Mouse (Mus musculus): Measurements from ENCODE around the gene Adcy10.

GRCm38 (mm10) chr1:165498856-165499255 lies 13.9 kb downstream of the Adcy10 start:
- TF ChIP-seq CTCF (IDR thresholded peaks at IDR 0.05; ENCODE audit: low read depth) = no peak
- no peak for TF ChIP-seq EP300 (optimal IDR thresholded peaks at IDR 0.05)

All from stomach, postnatal 0 days (tissue).